In the genomic region with DNA sequence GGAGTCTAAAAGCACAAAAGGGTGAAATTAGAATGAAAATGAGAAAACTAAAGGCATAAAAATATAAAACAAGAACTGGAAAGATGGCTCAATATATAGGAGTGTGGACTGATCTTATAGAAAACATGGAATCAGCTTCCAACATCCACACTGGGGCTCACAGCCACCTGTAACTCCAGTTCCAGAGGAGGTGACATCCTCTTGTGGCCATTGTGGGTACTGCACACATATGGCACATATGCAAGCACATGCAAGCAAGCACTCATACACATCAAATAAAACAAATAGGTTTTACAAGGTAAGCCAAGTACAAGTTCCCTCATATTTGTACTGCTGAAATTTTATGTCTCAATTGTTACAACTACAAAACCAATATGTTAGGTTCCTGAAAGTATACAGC, we compare ENCODE assay signal across 10 mouse cellular contexts. TPM values are rescaled to one million over a fixed set of nuclear protein-coding genes. Genes with fewer than 3 reads are reported as not detected.
A peak's percentile ranks its signal among the peaks of the same experiment; 100 is the strongest.
DNase-seq lines count a peak whose midpoint lies in the region; ATAC-seq lines count a peak whose summit lies in the region.
"Had no signal": no experiment of that assay in that cellular context is flagged by ENCODE, and none has a peak within 500 bp of the region (broad histone marks: within the 10 kb centered on the region; RNA-seq: fewer than 3 reads in every experiment).

No protein-coding gene starts in this region.

- ATAC-seq in CD4-positive, CD25-positive, alpha-beta regulatory T cell, adult 4 months = no peak

- peak; percentile 35 for DNase-seq in CD4-positive, CD25-positive, alpha-beta regulatory T cell, adult 2 months (ENCODE audit: low read depth, low spot score)
- peak; percentile 23 to 29 for DNase-seq in kidney, postnatal 25 days
- no peak for DNase-seq in kidney, postnatal 14 days
- peak; percentile 77 for DNase-seq in ES-CJ7 (ENCODE audit: low read depth, low spot score)
- peak; percentile 2 for DNase-seq in retina, embryonic 14.5 days (ENCODE audit: low spot score)
- DNase-seq in spleen, adult 12 weeks (ENCODE audit: low spot score) = no peak
- DNase-seq in cerebellum, adult 18-20 months = no peak
- DNase-seq: cerebellum, adult 9-10 months had no signal

RNA-seq across cellular contexts. Expression of gene Kcnh8, which starts 46.7 kb away (rescaled TPM):
- polyA plus RNA-seq in CD4-positive, CD25-positive, alpha-beta regulatory T cell, adult 4 months (2017; shearing (Covaris generic)) = not detected
- polyA plus RNA-seq: heart, embryonic 12.5 days had no signal

Comparison
In these comparisons a context has a peak if more than half of its experiments do, and no peak if none do; other contexts are left out.
1. DNase-seq: peak in CD4-positive, CD25-positive, alpha-beta regulatory T cell, adult 2 months (single experiment), kidney, postnatal 25 days (2 of 2), ES-CJ7 (single experiment) and retina, embryonic 14.5 days (single experiment); none in kidney, postnatal 14 days (single experiment), spleen, adult 12 weeks (single experiment) and cerebellum, adult 18-20 months (0 of 2).